Mouse (Mus musculus): ENCODE measurements around the gene Slc24a1. TPM values are rescaled to one million over a fixed set of nuclear protein-coding genes. Genes with fewer than 3 reads are reported as not detected.

The Slc24a1 gene
- total RNA-seq, 2 experiments from 2014 or later: 0.12 to 0.28 TPM

Small RNAs within 50 kb of the gene (microRNA-seq; reads per million reads assigned to microRNA genes)
- 0 reads per million in 2 experiments for gene Gm25640

Other genes with a start within 250 kb of the Slc24a1 start
- gene Rab11a, start 213.8 kb downstream of the Slc24a1 start, total RNA-seq (2021): 100 to 1,000 TPM; 318 to 321 TPM
- gene Dennd4a, start 140.3 kb downstream of the Slc24a1 start, total RNA-seq (2021): 10 to 100 TPM; 48.7 to 52.2 TPM
- gene Ints14, start 9.3 kb upstream of the Slc24a1 start, total RNA-seq (2021): 10 to 100 TPM; 22.4 to 25.0 TPM
- gene Hacd3, start 70.1 kb upstream of the Slc24a1 start, total RNA-seq (2021): 100 to 1,000 TPM; 161 to 165 TPM
- gene Dpp8, start 80.8 kb upstream of the Slc24a1 start, total RNA-seq (2021): 100 to 1,000 TPM; 136 to 151 TPM
- 10 to 100 TPM; 26.1 to 30.4 TPM for gene Igdcc4, start 149.9 kb upstream of the Slc24a1 start, total RNA-seq (2021)
- 1 to 10 TPM; 5.3 to 6.1 TPM for gene Igdcc3, start 189.6 kb upstream of the Slc24a1 start, total RNA-seq (2021)
- gene Parp16, start 243.7 kb upstream of the Slc24a1 start, total RNA-seq (2021): 1 to 10 TPM; 4.1 TPM

Measured in layer of hippocampus, postnatal 14 days (tissue).